Mouse (Mus musculus) CH12.LX (cell line): ENCODE results near the gene Mfrp. TPM values are rescaled to one million over a fixed set of nuclear protein-coding genes. Genes with fewer than 3 reads are reported as not detected.

ENCODE experiments used
- DNase-seq: peaks from one replicate; pipeline ENCODE4 v3.0.0-alpha.2; 2013; ENCODE audit errors: extremely low read depth
- H3K27ac ChIP-seq: 2 replicates; pipeline ENCODE4 v1.5.1; 2012; ENCODE audit warnings: low read depth, mild to moderate bottlenecking, control low read depth, moderate library complexity; ENCODE audit not compliant: insufficient read depth
- H3K27me3 ChIP-seq: replicated peaks from 2 replicates; pipeline ENCODE3; 2012; ENCODE audit warnings: inconsistent platforms
- H3K36me3 ChIP-seq, 2 experiments: replicated peaks in 1 of 2; 2 replicates each; pipeline versions ENCODE3 to v1.6.1; 2012; ENCODE audit warnings: inconsistent platforms in 1 of 2, low read length in 1 of 2, mild to moderate bottlenecking in 1 of 2, mixed read lengths in 1 of 2, moderate library complexity in 1 of 2; ENCODE audit not compliant: control insufficient read depth in 1 of 2, insufficient read depth in 1 of 2
- H3K4me1 ChIP-seq, 2 experiments: 2 replicates each; pipeline ENCODE4 v1.6.1; 2012; ENCODE audit warnings: inconsistent platforms in 1 of 2, moderate library complexity in 1 of 2; ENCODE audit not compliant: insufficient read depth in 2 of 2, control insufficient read depth in 1 of 2
- H3K4me2 ChIP-seq: 2 replicates; pipeline ENCODE4 v1.6.1; 2012; ENCODE audit warnings: low read depth, mild to moderate bottlenecking, control low read depth; ENCODE audit not compliant: poor library complexity, insufficient read depth, severe bottlenecking
- H3K4me3 ChIP-seq, 3 experiments: fragments of 150-350 bp in 1 of 3; sonication (generic) in 1 of 3; replicated peaks in 1 of 3; 2 replicates each; pipeline versions ENCODE3 to v1.5.1; 2011 to 2012; ENCODE audit warnings: low read depth in 2 of 3, low read length in 2 of 3, mild to moderate bottlenecking in 2 of 3, moderate library complexity in 2 of 3, control low read depth in 1 of 3, improper control_type of control experiment in 1 of 3, inconsistent platforms in 1 of 3, mixed read lengths in 1 of 3; ENCODE audit not compliant: poor library complexity in 1 of 3
- H3K79me2 ChIP-seq: replicated peaks from 2 replicates; pipeline ENCODE4 v1.6.1; 2012; ENCODE audit warnings: mild to moderate bottlenecking, moderate library complexity; ENCODE audit not compliant: control insufficient read depth, poor library complexity, insufficient read depth, severe bottlenecking; ENCODE audit errors: extremely low read depth
- H3K9ac ChIP-seq: 2 replicates; pipeline ENCODE4 v1.6.1; 2012; ENCODE audit warnings: low read depth, mild to moderate bottlenecking, control low read depth, moderate library complexity; ENCODE audit not compliant: insufficient read depth
- H3K9me3 ChIP-seq: replicated peaks from 2 replicates; pipeline ENCODE3; 2012; ENCODE audit warnings: low read length, inconsistent platforms, mixed read lengths
- CTCF ChIP-seq, 2 experiments: IDR thresholded peaks in 1 of 2; conservative IDR thresholded peaks in 1 of 2; 2 replicates each; pipeline ENCODE4 v1.5.1; 2011 to 2012; ENCODE audit warnings: low read depth in 2 of 2, low read length in 2 of 2, improper control_type of control experiment in 1 of 2, inconsistent platforms in 1 of 2, mild to moderate bottlenecking in 1 of 2, moderate library complexity in 1 of 2
- EP300 ChIP-seq: IDR thresholded peaks from 2 replicates; pipeline ENCODE4 v1.6.1; 2011; ENCODE audit warnings: low read length, improper control_type of control experiment
- HCFC1 ChIP-seq: IDR thresholded peaks from 2 replicates; pipeline ENCODE4 v1.6.1; 2012; ENCODE audit warnings: low read depth, mild to moderate bottlenecking, inconsistent platforms, low read length, improper control_type of control experiment
- JUND ChIP-seq: conservative IDR thresholded peaks from 2 replicates; pipeline ENCODE4 v1.6.1; 2011; ENCODE audit warnings: low read depth, low read length, improper control_type of control experiment
- KAT2A ChIP-seq: IDR thresholded peaks from 2 replicates; pipeline ENCODE4 v1.6.1; 2012; ENCODE audit warnings: low read length, improper control_type of control experiment, inconsistent platforms; ENCODE audit not compliant: insufficient replicate concordance
- MAX ChIP-seq: IDR thresholded peaks from 2 replicates; pipeline ENCODE4 v1.6.1; 2011; ENCODE audit warnings: low read length, improper control_type of control experiment
- MXI1 ChIP-seq: IDR thresholded peaks from 2 replicates; pipeline ENCODE4 v1.6.1; 2011; ENCODE audit warnings: mild to moderate bottlenecking, low read depth, low read length, improper control_type of control experiment
- NELFE ChIP-seq: IDR thresholded peaks from 2 replicates; pipeline ENCODE4 v1.6.1; 2011; ENCODE audit warnings: low read depth, low read length, improper control_type of control experiment
- POLR2A ChIP-seq: IDR thresholded peaks from 2 replicates; pipeline ENCODE4 v1.6.1; 2011; ENCODE audit warnings: low read depth, mild to moderate bottlenecking, improper control_type of control experiment, low read length
- POLR2AphosphoS2 ChIP-seq: IDR thresholded peaks from 2 replicates; pipeline ENCODE4 v1.6.1; 2011; ENCODE audit warnings: low read depth, low read length, improper control_type of control experiment
- TCF12 ChIP-seq: IDR thresholded peaks from 2 replicates; pipeline ENCODE4 v1.6.1; 2014; ENCODE audit warnings: low read depth, mild to moderate bottlenecking, inconsistent platforms, low read length, improper control_type of control experiment
- USF1 ChIP-seq: IDR thresholded peaks from 2 replicates; pipeline ENCODE4 v1.6.1; 2014; ENCODE audit warnings: low read depth, mild to moderate bottlenecking, inconsistent platforms, low read length, improper control_type of control experiment
- ZMIZ1 ChIP-seq: IDR thresholded peaks from 2 replicates; pipeline ENCODE4 v1.6.1; 2012; ENCODE audit warnings: low read depth, mild to moderate bottlenecking, inconsistent platforms, low read length, improper control_type of control experiment
- dilution Hi-C: fragments of 300-500 bp; cut with MboI; formaldehyde crosslinking; loops from 2 replicates; pipeline ENCODE4 v1.14.3; 2020; ENCODE audit warnings: low sequenced_read_pairs; ENCODE audit not compliant: extremely low pct_unique_long_range_greater_than_20kb, extremely low pct_ligation_motif_present
- in situ Hi-C: fragments of 300-500 bp; cut with MboI; formaldehyde crosslinking; loops from 3 replicates; pipeline ENCODE4 v1.14.3; 2019; ENCODE audit warnings: low sequenced_read_pairs, low pct_ligation_motif_present, low pct_unique_long_range_greater_than_20kb, mixed read lengths
- polyA plus RNA-seq: library from polyadenylated mRNA; unstranded; fragments of >175 nt; gene quantifications from 2 replicates; pipeline ENCODE4 v1.2.1, GENCODE M21; 2012; ENCODE audit warnings: low read depth; ENCODE audit not compliant: insufficient read length
- total RNA-seq, 2 experiments: library from RNA; depleted of rRNA; stranded (reverse); fragments of 300-350 nt in 1 of 2; fragments of >200 nt in 1 of 2; gene quantifications; 2 replicates each; pipeline ENCODE4 v1.2.3; 2012 to 2014

The Mfrp gene
- total and polyA plus RNA-seq, 3 experiments = not detected

GRCm38 (mm10) chr9:44083392-44084121 is 18.0 kb upstream of the Mfrp start:
- H3K36me3 ChIP-seq = no peaks in the 10 kb centered on the region
- dilution Hi-C loops (no loop called here), in situ Hi-C loops (no loop called here)
- no peak overlapping the region for H3K9ac ChIP-seq
- no peaks in the 10 kb centered on the region for H3K79me2 ChIP-seq
- H3K27ac ChIP-seq = no peak overlapping the region
- H3K4me2 ChIP-seq = no peak overlapping the region
- H3K4me3 ChIP-seq = no peak overlapping the region
- TF ChIP-seq USF1 (no peak), TCF12 (no peak)
- peaks cover 60% of the 10 kb centered on the region for H3K27me3 ChIP-seq
- no peak for DNase-seq
- peaks cover 10 to 45% of the 10 kb centered on the region in 2 experiments for H3K4me1 ChIP-seq
- H3K9me3 ChIP-seq = no peaks in the 10 kb centered on the region

DNA sequence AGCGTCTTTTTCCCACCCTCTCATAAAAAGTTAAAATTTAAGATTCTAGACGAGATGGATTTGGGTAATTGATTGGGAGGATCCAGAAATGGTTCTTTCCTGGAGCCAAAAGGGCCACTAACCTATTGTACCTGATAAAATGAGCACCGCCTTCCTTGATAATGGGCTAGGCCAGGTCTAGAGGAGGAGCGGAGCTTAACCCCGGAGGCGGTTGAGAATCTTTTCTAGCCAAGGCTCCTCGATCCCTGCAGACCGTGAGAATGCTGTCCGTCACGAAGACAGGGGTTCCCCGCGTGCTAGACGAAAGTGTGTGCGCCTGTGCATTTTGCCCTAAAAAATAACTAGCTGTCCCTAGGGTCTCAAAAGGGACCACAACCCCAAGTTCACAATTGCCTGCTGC is 17.3 kb upstream of the Mfrp start:
- Histone ChIP-seq H3K4me3 (no peak overlapping the region), H3K27ac (no peak overlapping the region), H3K36me3 (no peaks in the 10 kb centered on the region), H3K9ac (no peak overlapping the region), H3K27me3 (peaks cover 60% of the 10 kb centered on the region), H3K79me2 (no peaks in the 10 kb centered on the region)
- no peak for DNase-seq
- in situ Hi-C loops (no loop called here), dilution Hi-C loops (no loop called here)
- no peak for TF ChIP-seq CTCF (conservative IDR thresholded peaks at IDR 0.05 in 1 of 2, IDR thresholded peaks at IDR 0.05 in 1 of 2; ENCODE audit: low read depth in 2 of 2, low read length in 2 of 2)
- no peak for TF ChIP-seq JUND
- TF ChIP-seq KAT2A = no peak
- TF ChIP-seq HCFC1 = no peak
- TF ChIP-seq POLR2AphosphoS2 = no peak
- TF ChIP-seq, all 38 proteins: peak for 0
- no peaks in the 10 kb centered on the region for H3K9me3 ChIP-seq
- peak overlapping the region; percentile 63 for H3K4me2 ChIP-seq
- peaks cover 16 to 49% of the 10 kb centered on the region in 2 experiments for H3K4me1 ChIP-seq

- peaks cover 57% of the 10 kb centered on the region for H3K27me3 ChIP-seq
- H3K36me3 ChIP-seq = no peaks in the 10 kb centered on the region
- no peaks in the 10 kb centered on the region for H3K79me2 ChIP-seq
- H3K4me3 ChIP-seq = peak overlapping the region; percentile 17 to 62 (median 46)
- peaks cover 19 to 51% of the 10 kb centered on the region in 2 experiments for H3K4me1 ChIP-seq
- H3K27ac ChIP-seq = no peak overlapping the region
- no peaks in the 10 kb centered on the region for H3K9me3 ChIP-seq
- dilution Hi-C loops = no loop called here
- in situ Hi-C loops = no loop called here
- peak; percentile 30; the same call in 1 of the 2 replicates for TF ChIP-seq MXI1
- TF ChIP-seq HCFC1 = no peak
- peak; percentile 56; the same call in 1 of the 2 replicates for TF ChIP-seq TCF12
- peak; percentile 83 for TF ChIP-seq POLR2A
- TF ChIP-seq NELFE = peak; percentile 67
- TF ChIP-seq ZMIZ1 = 0 out of 2 replicates have a peak, but pooled peaks have one; percentile 28
- TF ChIP-seq MAX = peak; percentile 51; the same call in 1 of the 2 replicates
- TF ChIP-seq EP300 = no peak
- peak; percentile 57 for DNase-seq
- H3K4me2 ChIP-seq = peak overlapping the region; percentile 63
- peak overlapping the region; percentile 42; the same call in 1 of the 2 replicates for H3K9ac ChIP-seq
Measured at GRCm38 (mm10) chr9:44084659-44085229, 16.8 kb upstream of the Mfrp start.
